Mouse (Mus musculus) cerebellum, adult 2 months (tissue): ENCODE data around the gene Asb4.

Source experiments
- CTCF ChIP-seq: fragments of 200-500 bp; IDR thresholded peaks from 2 replicates; pipeline ENCODE4 v1.5.1; 2011; ENCODE audit warnings: low read depth, mild to moderate bottlenecking, control low read depth, low read length, moderate library complexity, borderline replicate concordance; ENCODE audit not compliant: insufficient read depth
- POLR2A ChIP-seq: fragments of 200-500 bp; IDR thresholded peaks from 2 replicates; pipeline ENCODE4 v1.6.1; 2011; ENCODE audit warnings: low read length, control low read depth, borderline replicate concordance; ENCODE audit not compliant: insufficient read depth

GRCm38 (mm10) chr6:5380624-5381252 lies 2.4 kb upstream of the Asb4 start:
- no peak for TF ChIP-seq CTCF
- no peak for TF ChIP-seq POLR2A
